Mouse (Mus musculus): Measurements from ENCODE around the gene Dcbld2. TPM values are rescaled to one million over a fixed set of nuclear protein-coding genes. Genes with fewer than 3 reads are reported as not detected.

The Dcbld2 gene
- total and polyA plus RNA-seq, 3 experiments, result 2.2 to 3.7 (median 3.3) TPM

DNA sequence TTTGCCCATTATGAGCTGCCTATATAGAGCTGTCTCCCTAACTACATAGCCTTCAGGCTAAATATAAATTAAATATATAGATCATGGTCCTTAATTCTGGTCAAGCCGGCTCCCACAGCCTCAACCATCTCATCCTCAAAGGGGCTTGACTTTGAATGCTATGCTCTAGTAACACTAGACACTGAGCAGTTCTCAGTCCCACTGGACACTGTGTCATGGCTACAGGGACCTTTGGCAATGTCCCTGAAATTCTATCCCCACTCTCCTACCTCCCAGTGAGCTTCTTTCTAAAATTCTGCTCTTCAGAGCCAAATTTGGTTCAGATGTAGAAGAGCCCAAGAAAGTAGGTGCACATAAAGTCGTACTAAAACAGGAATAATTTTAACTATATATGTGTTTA lies 107.9 kb downstream of the Dcbld2 start:
- dilution Hi-C loops (cut with MboI; ENCODE audit: extremely low pct_ligation_motif_present, extremely low pct_unique_long_range_greater_than_20kb, low sequenced_read_pairs) (no loop called here), in situ Hi-C loops (cut with MboI; ENCODE audit: low pct_ligation_motif_present, low pct_unique_long_range_greater_than_20kb, low sequenced_read_pairs) (loop anchor here (10.0 kb wide), 1 partner anchor 189 kb away; no protein-coding TSS in a partner anchor)
- H3K9me3 ChIP-seq (replicated peaks; ENCODE audit: low read length), result no peaks in the 10 kb centered on the region
- H3K27ac ChIP-seq (ENCODE audit: insufficient read depth, low read depth), result peak overlapping the region; percentile 64; the same call in 1 of the 2 replicates
- peak overlapping the region; percentile 86 for H3K4me2 ChIP-seq (ENCODE audit: insufficient read depth, low read depth, poor library complexity, severe bottlenecking)
- peaks cover 90% of the 10 kb centered on the region for H3K79me2 ChIP-seq (replicated peaks; ENCODE audit: control insufficient read depth, extremely low read depth, insufficient read depth, poor library complexity, severe bottlenecking)
- TF ChIP-seq MAZ (IDR thresholded peaks at IDR 0.05; ENCODE audit: low read depth, low read length), result no peak
- TF ChIP-seq TBP (conservative IDR thresholded peaks at IDR 0.05; ENCODE audit: low read depth, low read length), result no peak
- no peak for TF ChIP-seq USF1 (IDR thresholded peaks at IDR 0.05; ENCODE audit: low read depth, low read length)
- TF ChIP-seq USF2 (conservative IDR thresholded peaks at IDR 0.05; ENCODE audit: low read depth, low read length), result no peak
- TF ChIP-seq RAD21 (IDR thresholded peaks at IDR 0.05; ENCODE audit: low read depth, low read length), result no peak
- TF ChIP-seq ETS1 (conservative IDR thresholded peaks at IDR 0.05; ENCODE audit: low read depth, low read length), result no peak
- TF ChIP-seq BHLHE40 (IDR thresholded peaks at IDR 0.05; ENCODE audit: low read depth, low read length), result no peak
- TF ChIP-seq POLR2AphosphoS2 (IDR thresholded peaks at IDR 0.05; ENCODE audit: low read depth, low read length), result no peak
- no peak for TF ChIP-seq PAX5 (IDR thresholded peaks at IDR 0.05; ENCODE audit: low read length)
- no peak for TF ChIP-seq ZMIZ1 (IDR thresholded peaks at IDR 0.05; ENCODE audit: low read depth, low read length)
- no peak for TF ChIP-seq SIN3A (IDR thresholded peaks at IDR 0.05; ENCODE audit: low read length)
- TF ChIP-seq CHD2 (IDR thresholded peaks at IDR 0.05; ENCODE audit: low read length), result no peak
- TF ChIP-seq MXI1 (IDR thresholded peaks at IDR 0.05; ENCODE audit: low read depth, low read length), result no peak
- TF ChIP-seq ZC3H11A (IDR thresholded peaks at IDR 0.05; ENCODE audit: low read depth, low read length), result no peak
- TF ChIP-seq KAT2A (IDR thresholded peaks at IDR 0.05; ENCODE audit: insufficient replicate concordance, low read length), result no peak
- TF ChIP-seq JUN (IDR thresholded peaks at IDR 0.05; ENCODE audit: insufficient read depth, low read depth, low read length), result no peak
- no peaks in the 10 kb centered on the region for H3K27me3 ChIP-seq (replicated peaks)
- H3K9ac ChIP-seq (ENCODE audit: insufficient read depth, low read depth), result peak overlapping the region; percentile 94
- no peak overlapping the region for H3K4me3 ChIP-seq (replicated peaks in 1 of 3; ENCODE audit: low read depth in 2 of 3, low read length in 2 of 3, poor library complexity in 1 of 3)
- H3K4me1 ChIP-seq (ENCODE audit: control insufficient read depth in 1 of 2, insufficient read depth in 2 of 2), result peaks cover 4 to 58% of the 10 kb centered on the region in 2 experiments; a peak in 3 of 4 replicates
- no peak for DNase-seq (ENCODE audit: extremely low read depth)
- peaks cover 0 to 28% of the 10 kb centered on the region in 2 experiments for H3K36me3 ChIP-seq (replicated peaks in 1 of 2; ENCODE audit: control insufficient read depth in 1 of 2, insufficient read depth in 1 of 2, low read length in 1 of 2)

DNA sequence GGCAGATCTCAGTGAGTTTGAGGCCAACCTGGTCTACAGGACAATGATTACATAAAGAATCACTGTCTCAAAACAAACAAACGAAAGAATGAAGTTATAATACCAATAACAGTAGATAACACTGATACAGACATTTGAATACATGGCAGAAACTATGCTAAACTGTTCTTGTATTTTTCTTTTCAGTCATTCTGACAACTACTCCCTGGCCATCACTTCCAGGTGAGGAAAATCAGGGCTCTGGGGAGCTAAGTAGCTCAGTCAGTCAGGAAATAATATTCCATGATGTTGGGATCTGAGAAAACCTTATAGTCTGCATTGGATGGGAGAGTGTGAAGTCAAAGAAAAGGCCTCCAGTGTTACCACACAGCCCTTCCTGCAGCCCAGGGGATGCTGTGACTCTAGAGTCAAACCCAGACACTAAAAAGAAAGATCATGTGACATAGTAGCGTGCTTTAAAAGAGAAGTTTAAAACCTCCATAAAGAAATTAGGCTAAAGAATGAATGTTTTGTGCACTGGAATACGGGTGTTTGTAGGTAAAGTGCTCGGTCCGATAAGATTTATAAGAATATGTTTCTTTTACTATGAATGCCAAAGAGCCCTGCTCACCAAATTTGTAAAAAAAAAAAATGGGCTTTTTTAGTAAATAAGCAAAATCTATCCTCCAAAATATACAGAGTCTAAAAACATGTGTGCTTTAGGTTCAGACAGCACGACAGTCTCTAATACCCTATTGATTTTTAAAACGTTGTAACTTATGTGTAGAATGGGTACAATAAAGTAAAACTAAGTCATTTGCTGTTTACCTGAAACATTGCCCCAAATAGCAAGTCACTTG lies 108.9 kb downstream of the Dcbld2 start:
- no peaks in the 10 kb centered on the region for H3K27me3 ChIP-seq (replicated peaks)
- dilution Hi-C loops (cut with MboI; ENCODE audit: extremely low pct_ligation_motif_present, extremely low pct_unique_long_range_greater_than_20kb, low sequenced_read_pairs), result no loop called here
- peak overlapping the region in 1 of 3 experiments; percentile 12 for H3K4me3 ChIP-seq (replicated peaks in 1 of 3; ENCODE audit: low read depth in 2 of 3, low read length in 2 of 3, poor library complexity in 1 of 3)
- peaks cover 2 to 48% of the 10 kb centered on the region in 2 experiments; a peak in 2 of 4 replicates for H3K4me1 ChIP-seq (ENCODE audit: control insufficient read depth in 1 of 2, insufficient read depth in 2 of 2)
- peaks cover 0 to 20% of the 10 kb centered on the region in 2 experiments for H3K36me3 ChIP-seq (replicated peaks in 1 of 2; ENCODE audit: control insufficient read depth in 1 of 2, insufficient read depth in 1 of 2, low read length in 1 of 2)
- H3K27ac ChIP-seq (ENCODE audit: insufficient read depth, low read depth), result peak overlapping the region; percentile 45
- in situ Hi-C loops (cut with MboI; ENCODE audit: low pct_ligation_motif_present, low pct_unique_long_range_greater_than_20kb, low sequenced_read_pairs), result loop anchor here (10.0 kb wide), 1 partner anchor 188 kb away; no protein-coding TSS in a partner anchor
- DNase-seq (ENCODE audit: extremely low read depth), result no peak
- no peaks in the 10 kb centered on the region for H3K9me3 ChIP-seq (replicated peaks; ENCODE audit: low read length)
- H3K79me2 ChIP-seq (replicated peaks; ENCODE audit: control insufficient read depth, extremely low read depth, insufficient read depth, poor library complexity, severe bottlenecking), result peaks cover 90% of the 10 kb centered on the region
- H3K4me2 ChIP-seq (ENCODE audit: insufficient read depth, low read depth, poor library complexity, severe bottlenecking), result peak overlapping the region; percentile 86
- TF ChIP-seq ETS1 (conservative IDR thresholded peaks at IDR 0.05; ENCODE audit: low read depth, low read length) (no peak), UBTF (IDR thresholded peaks at IDR 0.05; ENCODE audit: low read depth, low read length) (0 out of 2 replicates have a peak, but pooled peaks have one; percentile 21), TCF12 (IDR thresholded peaks at IDR 0.05; ENCODE audit: low read depth, low read length) (no peak), CHD1 (IDR thresholded peaks at IDR 0.05; ENCODE audit: low read depth, low read length) (peak; percentile 79), ZNF384 (IDR thresholded peaks at IDR 0.05; ENCODE audit: low read depth, low read length) (peak; percentile 71), RCOR1 (conservative IDR thresholded peaks at IDR 0.05; ENCODE audit: low read depth, low read length) (no peak), USF1 (IDR thresholded peaks at IDR 0.05; ENCODE audit: low read depth, low read length) (peak; percentile 56), POLR2A (IDR thresholded peaks at IDR 0.05; ENCODE audit: low read depth, low read length) (peak; percentile 40; the same call in 1 of the 2 replicates), CHD2 (IDR thresholded peaks at IDR 0.05; ENCODE audit: low read length) (no peak), USF2 (conservative IDR thresholded peaks at IDR 0.05; ENCODE audit: low read depth, low read length) (peak; percentile 50), MEF2A (IDR thresholded peaks at IDR 0.05; ENCODE audit: borderline replicate concordance, low read depth, low read length) (no peak), EP300 (IDR thresholded peaks at IDR 0.05; ENCODE audit: low read length) (0 out of 2 replicates have a peak, but pooled peaks have one; percentile 6), MAZ (IDR thresholded peaks at IDR 0.05; ENCODE audit: low read depth, low read length) (no peak), BHLHE40 (IDR thresholded peaks at IDR 0.05; ENCODE audit: low read depth, low read length) (peak; percentile 57), SIN3A (IDR thresholded peaks at IDR 0.05; ENCODE audit: low read length) (0 out of 2 replicates have a peak, but pooled peaks have one; percentile 21), MAFK (IDR thresholded peaks at IDR 0.05; ENCODE audit: insufficient replicate concordance, low read length) (no peak), POLR2AphosphoS2 (IDR thresholded peaks at IDR 0.05; ENCODE audit: low read depth, low read length) (no peak)
- peak overlapping the region; percentile 94 for H3K9ac ChIP-seq (ENCODE audit: insufficient read depth, low read depth)
